Mouse (Mus musculus): ENCODE measurements around the gene App. TPM values are rescaled to one million over a fixed set of nuclear protein-coding genes. Genes with fewer than 3 reads are reported as not detected.

The App gene
- total RNA-seq, 2 experiments from 2014 or later = 1,293 to 1,298 TPM

DNA sequence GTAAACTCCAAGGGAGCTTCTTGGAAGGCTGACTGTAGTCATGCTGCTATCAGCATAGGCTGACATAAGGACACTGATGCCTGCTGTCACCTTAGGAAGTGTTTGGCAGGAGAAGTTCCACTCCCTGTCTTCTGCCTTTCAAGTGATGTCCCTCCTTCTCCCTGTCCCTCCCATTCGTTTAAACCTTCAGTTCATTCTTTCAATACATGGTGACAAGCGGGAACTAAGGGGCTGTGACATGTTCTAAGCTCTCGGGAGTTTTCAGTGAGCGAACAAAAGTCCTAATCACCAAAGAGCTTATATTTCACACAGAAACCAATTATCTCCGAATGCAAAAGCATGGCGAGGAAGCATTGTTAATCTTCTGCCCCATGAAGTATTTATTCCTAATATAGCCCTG, 77.2 kb downstream of the App start:
- no peak for DNase-seq (ENCODE audit: low spot score in 2 of 2)
- intact Hi-C loops (cut with DNase I) = no loop called here

DNA sequence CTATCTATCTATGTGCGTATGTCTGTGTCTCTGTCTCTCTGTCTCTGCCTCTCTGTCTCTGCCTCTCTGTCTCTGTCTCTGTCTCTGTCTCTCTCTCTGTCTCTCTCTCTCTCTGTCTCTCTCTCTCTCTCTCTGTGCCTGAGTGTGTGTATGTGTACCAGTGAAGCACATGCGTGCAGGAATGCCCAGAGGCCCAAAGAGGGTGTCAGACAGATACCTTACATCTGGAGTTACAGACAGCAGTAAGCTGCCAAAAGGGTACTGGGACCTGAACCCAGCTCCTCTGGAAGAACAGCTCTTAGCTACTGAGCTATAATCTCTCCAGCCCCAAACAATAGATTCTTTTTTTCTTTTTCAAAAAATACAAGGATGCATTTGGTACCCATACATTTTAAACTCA, 77.6 kb downstream of the App start:
- intact Hi-C loops (cut with DNase I) = no loop called here
- DNase-seq (ENCODE audit: low spot score in 2 of 2) = no peak

DNA sequence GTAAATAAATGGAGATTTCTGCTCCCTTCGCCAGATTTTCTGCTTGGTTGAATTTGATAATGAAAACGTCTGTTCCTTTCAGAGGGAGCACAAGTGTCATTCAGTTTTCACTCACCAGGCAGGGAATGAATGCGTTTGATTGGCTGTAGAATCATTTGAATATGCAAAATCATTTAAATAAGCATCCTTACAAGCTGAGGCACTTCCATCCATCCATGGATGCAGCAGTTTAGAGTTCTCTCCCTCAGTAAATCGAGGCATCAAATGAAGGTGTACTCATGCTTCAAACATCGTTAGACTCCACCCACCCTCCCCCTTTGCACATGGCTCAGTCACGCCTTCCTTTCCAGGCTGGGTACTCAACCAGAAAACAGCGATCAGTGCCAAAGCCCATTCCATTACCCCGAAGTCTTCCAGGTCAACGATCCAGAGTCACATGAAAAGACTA, 80.9 kb downstream of the App start:
- intact Hi-C loops (cut with DNase I) = no loop called here
- no peak for DNase-seq (ENCODE audit: low spot score in 2 of 2)

DNA sequence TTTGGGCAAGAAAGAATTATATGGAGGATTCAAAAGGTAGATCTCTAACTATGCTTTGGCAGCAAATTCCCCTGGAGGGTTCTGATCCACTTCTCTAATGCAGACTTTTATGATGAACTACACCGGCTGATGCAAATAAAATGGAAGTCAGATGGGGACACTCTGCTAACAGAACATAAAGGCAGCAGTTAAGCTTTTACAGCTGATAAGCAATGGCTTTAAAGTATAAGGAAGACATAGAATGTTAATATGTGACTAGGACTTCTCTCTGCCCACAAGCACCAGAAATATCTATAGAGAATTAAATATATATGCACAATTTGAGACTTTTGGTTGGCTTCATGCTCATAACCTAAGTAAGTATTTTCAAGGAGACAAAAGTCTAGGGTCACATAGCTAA, 81.4 kb downstream of the App start:
- intact Hi-C loops (cut with DNase I) = no loop called here
- no peak for DNase-seq (ENCODE audit: low spot score in 2 of 2)

DNA sequence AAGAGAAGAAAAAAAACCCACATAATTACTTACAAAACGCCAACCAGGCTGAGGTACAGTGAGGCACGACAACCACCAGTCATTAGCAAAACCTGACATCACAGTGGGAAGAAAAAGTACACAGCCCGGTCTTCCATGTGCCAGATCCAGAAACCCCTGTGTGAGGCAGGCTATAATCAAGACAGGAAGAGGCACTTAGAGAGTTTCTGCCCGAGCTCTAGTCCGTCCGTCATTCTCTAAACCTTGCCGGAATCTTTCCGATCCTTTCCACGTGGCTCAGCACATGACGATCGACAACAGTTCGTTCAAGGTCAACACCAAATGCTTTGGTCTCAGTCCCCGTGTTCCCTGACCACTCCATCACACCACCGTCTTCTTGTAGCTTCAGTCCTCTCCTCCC, 82.6 kb downstream of the App start:
- intact Hi-C loops (cut with DNase I) = no loop called here

DNA sequence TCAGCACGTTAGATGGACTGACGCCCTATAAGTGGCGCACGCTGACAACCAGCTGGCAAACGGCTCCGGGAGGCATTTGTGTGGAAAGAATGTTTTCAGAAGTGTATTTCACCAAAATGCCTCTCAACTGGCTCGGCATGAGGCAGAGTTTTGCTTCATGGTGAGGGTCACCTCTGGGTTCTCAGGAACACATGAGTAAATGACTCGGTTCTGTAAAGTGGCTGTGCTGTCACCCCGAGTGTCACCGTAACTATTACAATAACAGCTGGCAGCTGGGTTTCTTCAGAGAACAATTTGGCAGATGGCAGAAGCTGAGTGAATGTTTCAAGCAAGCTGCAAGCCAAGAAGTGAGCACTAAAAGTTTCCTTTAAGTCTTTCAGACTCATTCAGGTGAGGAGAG, 85.4 kb downstream of the App start:
- intact Hi-C loops (cut with DNase I) = loop anchor here (5.0 kb wide), 1 partner anchor 84 kb away; the partner anchor contains the start of gene App
- peak in 1 of 2 experiments; percentile 30 for DNase-seq (ENCODE audit: low spot score in 2 of 2)

More for the DNA sequence above, 82.6 kb downstream of the App start:
- no peak for DNase-seq (ENCODE audit: low spot score in 2 of 2)

DNA sequence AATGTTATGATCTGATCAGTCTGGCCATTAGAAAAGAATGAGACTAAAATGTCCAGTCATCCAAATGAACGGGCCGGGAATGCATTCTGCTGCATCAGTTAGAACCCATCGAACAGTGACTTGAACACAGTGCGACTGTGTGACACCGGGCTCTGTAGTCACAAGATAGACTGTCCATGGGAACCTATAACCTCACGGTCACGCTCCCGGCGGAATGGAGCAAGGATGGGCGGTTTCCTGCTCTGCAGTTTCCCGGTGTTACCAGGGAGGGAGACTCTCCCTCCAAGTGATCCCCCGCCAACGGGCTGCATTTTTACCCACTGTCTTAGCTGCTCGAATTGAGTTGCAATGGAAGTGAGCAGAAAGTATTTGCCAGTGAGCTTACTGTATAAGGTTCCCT, 87.3 kb downstream of the App start:
- DNase-seq (ENCODE audit: low spot score in 2 of 2) = no peak
- intact Hi-C loops (cut with DNase I) = loop anchor here (5.0 kb wide), 1 partner anchor 86 kb away; the partner anchor contains the start of gene App

DNA sequence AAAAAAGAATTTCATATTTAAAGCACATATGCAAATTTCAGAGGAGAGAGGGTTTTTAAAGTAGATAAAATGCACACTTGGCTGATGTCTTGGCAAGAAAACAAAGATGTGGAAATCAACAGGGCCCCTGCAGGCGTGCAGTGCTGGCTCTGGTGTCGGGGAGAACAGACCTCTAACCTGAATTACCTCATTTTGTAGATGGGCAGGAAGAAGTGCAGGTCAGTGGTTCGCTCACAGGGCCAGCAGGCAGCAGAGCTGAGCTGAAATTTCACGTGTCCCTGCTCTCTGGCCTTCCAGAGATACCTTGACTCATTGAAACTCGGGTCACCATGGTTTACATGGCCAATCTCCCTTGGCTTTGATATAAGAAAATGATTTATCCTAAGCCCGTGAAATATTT, 87.7 kb downstream of the App start:
- no peak for DNase-seq (ENCODE audit: low spot score in 2 of 2)
- intact Hi-C loops (cut with DNase I) = loop anchor here (5.0 kb wide), 1 partner anchor 86 kb away; the partner anchor contains the start of gene App

DNA sequence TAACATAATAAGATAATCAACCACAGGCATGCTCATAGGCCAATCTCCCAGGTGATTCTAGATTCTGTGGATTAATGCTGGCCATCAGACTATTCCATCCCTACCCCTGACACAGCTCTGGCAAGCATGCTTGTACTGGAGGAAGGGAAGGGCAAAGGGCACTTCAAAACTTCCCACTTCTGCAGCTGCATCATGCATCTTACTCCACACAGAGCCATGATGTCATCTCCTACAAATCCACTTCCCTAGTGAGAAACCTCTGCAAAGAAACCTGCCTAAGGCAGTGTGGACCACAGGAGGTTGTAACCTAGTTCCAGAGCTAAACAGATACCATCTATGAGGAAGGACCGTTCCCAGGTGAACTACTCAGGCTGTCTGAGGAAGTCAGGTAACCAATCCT, 89.4 kb downstream of the App start:
- DNase-seq (ENCODE audit: low spot score in 2 of 2) = no peak
- intact Hi-C loops (cut with DNase I) = no loop called here

DNA sequence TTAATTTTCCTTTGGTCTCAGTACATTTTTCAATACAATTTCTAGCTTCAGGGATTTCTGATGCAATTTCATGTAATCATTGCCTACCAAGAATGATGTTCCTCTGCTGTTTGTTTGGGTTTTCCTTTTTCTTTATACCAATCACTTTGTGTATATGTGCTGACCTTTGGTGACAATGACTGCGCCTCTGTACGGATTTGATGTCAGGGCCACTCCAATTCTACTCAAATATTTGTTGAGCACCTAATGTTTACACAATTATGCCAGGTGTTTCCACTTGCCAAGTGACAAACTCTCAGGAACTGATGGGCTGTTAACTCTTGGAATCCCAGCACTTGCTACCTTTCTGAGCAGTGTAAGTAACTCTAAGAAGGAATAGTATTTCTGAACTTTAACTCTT, 98.2 kb downstream of the App start:
- no peak for DNase-seq (ENCODE audit: low spot score in 2 of 2)
- intact Hi-C loops (cut with DNase I) = no loop called here

DNA sequence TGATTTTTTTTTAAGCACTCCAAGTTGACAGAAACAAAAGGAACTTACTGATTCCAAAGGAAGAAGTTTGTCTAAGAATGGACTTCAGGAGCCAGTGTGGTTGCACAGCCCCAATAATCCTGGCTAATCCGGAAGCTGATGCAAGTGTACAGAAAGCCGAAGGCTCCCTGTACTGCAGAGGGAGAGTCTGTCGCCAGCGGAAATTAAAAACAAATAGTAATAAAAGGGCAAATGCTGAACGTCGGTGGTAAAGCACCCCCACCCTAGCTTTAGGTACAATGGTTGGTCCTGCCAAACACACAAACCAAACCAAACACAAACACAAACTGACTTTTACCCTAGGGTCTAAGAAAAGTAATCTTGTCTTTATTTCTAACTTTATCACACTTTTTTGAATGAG, 98.7 kb downstream of the App start:
- no peak for DNase-seq (ENCODE audit: low spot score in 2 of 2)
- intact Hi-C loops (cut with DNase I) = no loop called here

DNA sequence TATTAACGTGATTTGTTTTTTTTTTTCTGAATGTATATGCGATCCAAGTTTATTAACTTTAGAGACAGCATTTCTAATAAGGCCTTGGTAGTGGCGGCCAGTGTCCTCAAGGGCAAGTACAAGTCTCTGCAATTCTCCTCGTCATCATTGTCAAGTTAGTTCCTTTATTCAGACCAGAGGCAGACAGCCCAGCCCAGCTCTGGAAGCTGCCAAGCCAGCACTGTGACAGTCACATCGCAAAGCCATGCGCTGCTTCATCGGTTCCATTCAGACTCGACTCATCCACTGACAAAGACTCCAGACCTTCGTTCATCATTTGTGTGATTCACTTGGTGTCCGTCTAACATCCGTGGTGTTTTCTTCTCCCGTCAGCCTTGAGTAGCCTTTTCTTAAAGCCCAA, 100.9 kb downstream of the App start:
- DNase-seq (ENCODE audit: low spot score in 2 of 2) = no peak
- intact Hi-C loops (cut with DNase I) = no loop called here

DNA sequence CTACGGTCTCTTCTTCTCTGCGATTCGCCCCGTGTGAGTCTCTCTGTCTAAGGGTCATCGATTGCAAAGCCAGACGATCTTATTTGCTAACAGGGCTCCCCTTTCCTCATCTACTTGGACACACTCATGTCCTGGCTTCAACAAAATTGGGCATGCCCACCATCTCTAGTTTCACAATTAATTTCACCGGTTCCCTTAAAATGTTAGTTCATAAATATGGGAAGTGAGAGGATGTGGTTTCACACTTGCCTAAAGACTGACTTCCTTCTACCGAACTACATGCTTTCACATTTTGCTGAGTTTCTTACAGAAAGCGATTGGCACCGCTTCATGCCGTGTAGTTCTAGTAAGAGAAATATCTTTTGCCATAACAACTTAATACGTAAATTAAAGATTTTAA, 101.8 kb downstream of the App start:
- intact Hi-C loops (cut with DNase I) = no loop called here
- no peak for DNase-seq (ENCODE audit: low spot score in 2 of 2)

DNA sequence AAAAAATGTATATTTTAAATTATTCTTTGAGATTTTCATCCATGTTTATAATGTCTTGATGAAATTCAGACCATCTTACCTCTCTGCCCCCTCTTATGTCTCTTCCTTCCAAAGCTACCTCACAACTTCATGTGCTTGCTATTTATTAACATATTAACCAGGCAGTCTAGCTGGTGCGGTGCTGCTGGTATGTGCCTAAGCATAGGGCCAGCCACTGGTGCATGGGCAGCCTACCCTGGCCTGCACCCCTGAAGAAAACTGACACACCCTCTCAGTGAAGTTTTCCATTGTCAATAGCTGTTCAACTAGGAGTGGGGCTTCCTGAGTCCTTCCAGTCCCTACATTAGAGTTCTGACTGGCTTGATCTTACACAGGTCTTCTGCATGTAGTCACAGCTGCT, 102.3 kb downstream of the App start:
- no peak for DNase-seq (ENCODE audit: low spot score in 2 of 2)
- intact Hi-C loops (cut with DNase I) = no loop called here

DNA sequence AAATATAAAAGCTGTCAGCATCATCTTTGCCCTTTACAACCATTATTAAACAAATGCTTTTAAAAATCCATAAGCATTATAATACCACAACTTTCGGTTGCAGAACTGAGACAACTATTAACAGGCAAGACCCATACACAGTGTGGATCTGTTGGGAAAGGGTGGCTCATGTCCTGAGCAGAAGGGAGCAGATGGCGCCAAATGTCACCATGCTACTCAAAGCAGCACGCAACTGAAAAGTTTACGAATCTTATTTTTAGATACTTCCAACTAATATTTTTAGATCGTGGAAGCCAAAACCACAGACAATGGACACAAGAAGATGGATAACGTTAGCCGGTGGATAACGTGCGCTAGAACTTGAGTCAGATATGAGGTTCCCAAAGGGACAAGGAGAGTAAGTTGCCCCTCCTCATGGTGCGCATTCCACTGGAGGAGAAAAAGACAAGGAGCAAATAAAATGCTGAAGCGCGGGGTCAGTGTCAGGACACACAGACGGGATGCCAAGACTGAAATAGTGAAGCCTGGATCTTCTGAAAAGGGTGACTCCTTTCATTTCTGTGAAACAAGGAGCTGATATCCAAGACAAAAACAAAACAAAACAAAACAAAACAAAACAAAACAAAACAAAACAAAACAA, 106.2 kb downstream of the App start:
- DNase-seq (ENCODE audit: low spot score in 2 of 2) = no peak

DNA sequence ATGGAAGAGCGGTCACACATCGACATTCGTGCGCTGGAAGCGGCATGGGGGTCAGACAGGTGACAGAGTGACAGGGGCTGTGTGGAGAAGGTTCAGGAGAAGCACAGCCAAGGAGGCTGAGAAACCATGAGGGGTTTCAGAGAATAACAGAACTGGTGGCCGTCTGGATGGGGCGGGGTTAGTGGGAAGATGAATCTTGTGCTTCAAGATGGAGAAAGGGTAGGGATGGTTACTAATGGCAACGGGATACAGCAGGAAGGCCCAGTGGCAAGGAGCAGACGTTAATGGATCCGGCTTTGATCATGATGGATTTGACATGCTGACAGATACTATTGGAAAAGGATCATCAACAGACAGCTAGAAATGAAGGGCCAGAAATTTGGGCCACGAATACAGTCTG, 107.3 kb downstream of the App start:
- DNase-seq (ENCODE audit: low spot score in 2 of 2) = no peak
- intact Hi-C loops (cut with DNase I) = no loop called here

More for the DNA sequence above, 106.2 kb downstream of the App start:
- intact Hi-C loops (cut with DNase I) = no loop called here

DNA sequence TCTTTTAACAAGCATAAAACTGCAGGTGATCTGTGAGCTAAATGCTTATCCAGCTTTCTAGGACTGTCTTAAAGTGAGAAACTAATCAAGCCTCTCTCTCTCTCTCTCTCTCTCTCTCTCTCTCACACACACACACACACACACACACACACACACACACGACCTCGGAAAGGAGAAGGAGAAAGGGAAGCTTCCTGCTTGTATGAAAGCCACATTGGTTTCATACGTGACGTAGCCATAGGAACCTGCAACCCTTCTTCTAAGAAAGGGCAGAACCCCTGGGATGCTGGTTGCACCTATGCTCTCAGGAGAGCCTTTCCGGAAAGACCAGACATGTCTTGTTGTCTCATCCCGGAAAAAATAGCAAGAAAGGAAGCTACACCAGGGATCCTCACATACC, 108.8 kb downstream of the App start:
- intact Hi-C loops (cut with DNase I) = no loop called here
- DNase-seq (ENCODE audit: low spot score in 2 of 2) = no peak

DNA sequence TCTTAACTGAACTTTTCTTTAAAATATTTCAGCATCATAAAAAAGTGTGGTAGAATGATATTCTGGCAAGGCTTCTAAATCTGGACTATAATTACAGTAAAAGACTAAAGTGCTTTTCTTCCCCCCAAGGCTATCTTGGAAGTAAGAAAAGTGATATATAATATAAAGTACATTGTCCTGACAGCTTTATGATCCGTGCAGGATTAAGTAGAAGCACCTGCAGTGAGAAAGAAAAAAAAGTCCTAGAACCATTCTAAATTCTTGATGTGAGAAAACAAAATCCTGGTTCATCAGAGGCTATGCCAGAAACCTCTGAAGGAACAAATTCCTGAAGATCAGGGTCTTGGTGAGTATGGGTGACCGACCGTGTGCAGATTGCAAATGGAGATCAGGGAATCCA, 110.8 kb downstream of the App start:
- intact Hi-C loops (cut with DNase I) = no loop called here
- no peak for DNase-seq (ENCODE audit: low spot score in 2 of 2)

DNA sequence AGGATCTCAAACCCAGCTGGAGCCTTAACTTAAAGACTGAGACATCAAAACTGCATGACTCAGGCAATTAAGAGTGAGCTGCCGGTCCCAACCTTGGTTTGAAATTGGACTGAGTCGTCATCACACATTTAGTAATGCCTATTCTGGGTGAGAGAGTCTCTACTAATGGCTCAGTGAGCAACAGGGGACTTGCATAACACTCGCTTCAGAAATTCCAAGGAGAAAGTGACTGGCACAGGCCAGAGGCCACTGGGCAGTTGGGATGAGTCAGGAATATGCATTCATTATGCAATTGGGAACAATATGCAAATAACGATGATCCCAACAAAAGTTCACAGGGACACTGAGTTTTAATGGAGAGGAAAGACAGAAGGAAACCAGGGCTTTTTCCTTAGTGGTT, 111.8 kb downstream of the App start:
- intact Hi-C loops (cut with DNase I) = no loop called here
- no peak for DNase-seq (ENCODE audit: low spot score in 2 of 2)

DNA sequence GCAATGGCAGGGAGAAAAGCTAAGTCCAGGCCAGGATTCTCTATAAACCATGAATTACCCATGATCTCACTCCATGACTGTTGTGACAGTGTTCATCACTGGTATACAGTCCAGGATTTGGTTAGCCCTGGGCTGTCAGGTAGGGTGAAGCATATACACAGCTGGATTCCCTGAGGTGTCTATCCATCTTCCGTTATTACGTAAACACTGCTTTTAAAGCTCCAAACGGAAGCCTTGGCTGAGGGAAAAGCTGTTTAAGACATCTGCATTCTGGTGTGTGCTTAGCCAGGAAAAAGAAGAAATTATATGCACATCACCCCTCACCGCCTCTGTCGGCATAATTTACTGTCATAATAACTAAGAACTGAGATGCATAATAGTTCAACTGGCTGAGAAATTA, 115.4 kb downstream of the App start:
- intact Hi-C loops (cut with DNase I) = loop anchor here (10.0 kb wide), 1 partner anchor 617 kb away; no protein-coding TSS in a partner anchor
- DNase-seq (ENCODE audit: low spot score in 2 of 2) = peak in 1 of 2 experiments; percentile 18

DNA sequence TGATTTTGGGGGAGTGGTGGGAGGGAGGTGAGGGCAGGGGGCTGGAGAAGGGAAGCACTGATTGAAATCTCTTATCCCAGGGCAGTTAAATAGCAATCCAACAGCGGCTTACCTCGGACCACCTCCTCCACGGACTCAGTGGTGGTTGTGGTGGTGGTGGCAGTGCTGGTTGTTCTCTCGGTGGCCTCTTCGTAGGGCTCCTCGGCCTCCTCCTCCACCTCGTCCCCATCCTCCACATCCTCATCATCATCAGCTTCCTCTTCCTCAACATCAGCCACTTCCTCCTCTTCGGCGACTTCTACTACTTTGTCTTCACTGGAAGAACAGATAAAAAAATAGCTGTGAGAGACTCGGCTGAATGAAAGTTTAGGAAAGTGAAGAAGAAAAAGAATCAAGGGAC, 117.4 kb downstream of the App start:
- intact Hi-C loops (cut with DNase I) = loop anchor here (10.0 kb wide), 1 partner anchor 619 kb away; no protein-coding TSS in a partner anchor
- DNase-seq (ENCODE audit: low spot score in 2 of 2) = no peak

DNA sequence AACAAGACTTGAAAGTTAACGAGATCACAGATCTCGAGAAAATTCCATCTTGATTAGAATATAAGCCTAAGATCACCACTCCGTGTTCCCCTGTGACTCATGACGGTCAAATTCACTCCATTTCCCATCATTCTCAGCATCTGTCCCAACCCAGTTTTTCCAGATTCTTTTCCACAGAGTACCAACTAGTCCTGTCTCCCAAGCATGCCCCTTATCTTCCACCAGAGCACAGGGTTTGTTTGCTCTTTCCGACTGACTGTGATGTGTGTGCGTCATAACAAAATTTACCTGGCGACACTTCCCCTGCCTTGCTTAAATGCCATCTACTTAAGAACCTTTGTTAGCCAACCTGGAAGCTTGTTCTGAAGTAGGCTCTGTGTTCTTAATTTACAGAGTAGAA, 119.6 kb downstream of the App start:
- intact Hi-C loops (cut with DNase I) = loop anchor here (10.0 kb wide), 1 partner anchor 621 kb away; no protein-coding TSS in a partner anchor
- DNase-seq (ENCODE audit: low spot score in 2 of 2) = no peak
